Mouse (Mus musculus): ENCODE measurements around the gene Adssl1. TPM values are rescaled to one million over a fixed set of nuclear protein-coding genes. Genes with fewer than 3 reads are reported as not detected.

Gene Adssl1
- polyA plus RNA-seq (2017; shearing (Covaris generic)) = 1 to 10 TPM in 1 of 2 experiments, under 1 TPM in 1; 0.86 to 1.3 TPM

GRCm38 (mm10) chr12:112619686-112620353, at the start of gene Adssl1:
Gene Adssl1 (plus strand): TSS chr12:112620045.
- ATAC-seq = peak; percentile 40

GRCm38 (mm10) chr12:112570160-112570559, 49.7 kb upstream of the Adssl1 start:
- no peak for ATAC-seq

- ATAC-seq = no peak
These were observed 48.8 kb upstream of the Adssl1 start for GRCm38 (mm10) chr12:112571064-112571463.

GRCm38 (mm10) chr12:112575274-112575986, 44.4 kb upstream of the Adssl1 start:
- no peak for ATAC-seq

GRCm38 (mm10) chr12:112576341-112576740, 43.5 kb upstream of the Adssl1 start:
- ATAC-seq = no peak

- ATAC-seq = no peak
These were observed 43.1 kb upstream of the Adssl1 start for GRCm38 (mm10) chr12:112576749-112577148.

GRCm38 (mm10) chr12:112578296-112579090, 41.4 kb upstream of the Adssl1 start:
- no peak for ATAC-seq

- no peak for ATAC-seq
These were observed 40.4 kb upstream of the Adssl1 start for GRCm38 (mm10) chr12:112579430-112579829.

GRCm38 (mm10) chr12:112579926-112580325, 39.9 kb upstream of the Adssl1 start:
- no peak for ATAC-seq

- ATAC-seq = no peak
These were observed 38.7 kb upstream of the Adssl1 start for GRCm38 (mm10) chr12:112581113-112581512.

GRCm38 (mm10) chr12:112584954-112585353, 34.9 kb upstream of the Adssl1 start:
- no peak for ATAC-seq

GRCm38 (mm10) chr12:112585924-112586538, 33.8 kb upstream of the Adssl1 start:
- ATAC-seq = no peak

GRCm38 (mm10) chr12:112587125-112588124, 32.4 kb upstream of the Adssl1 start:
- no peak for ATAC-seq

- ATAC-seq = peak; percentile 70
These were observed 31.2 kb upstream of the Adssl1 start, which contains the start of gene Inf2 for GRCm38 (mm10) chr12:112588426-112589256. Gene Inf2 (plus strand): TSS chr12:112588784.

GRCm38 (mm10) chr12:112589491-112590191, 30.2 kb upstream of the Adssl1 start:
- no peak for ATAC-seq

- ATAC-seq = no peak
These were observed 29.1 kb upstream of the Adssl1 start for GRCm38 (mm10) chr12:112590566-112591239.

GRCm38 (mm10) chr12:112591240-112591639, 28.6 kb upstream of the Adssl1 start:
- ATAC-seq = no peak

GRCm38 (mm10) chr12:112591730-112592129, 28.1 kb upstream of the Adssl1 start:
- ATAC-seq = no peak
